Mouse (Mus musculus) forebrain, embryonic 13.5 days (tissue): ENCODE results near the gene Spata20. TPM values are rescaled to one million over a fixed set of nuclear protein-coding genes. Genes with fewer than 3 reads are reported as not detected.

Experiments used
- ATAC-seq: fragments of 200-750 bp; cut with Nextera tagmentation; 2 replicates; pipeline ENCODE4 v1.8.0; 2017
- H3K27ac ChIP-seq: fragments of 300-500 bp; sonication (generic); 2 replicates; pipeline ENCODE4 v1.5.1; 2015; ENCODE audit warnings: inconsistent platforms, mild to moderate bottlenecking, moderate library complexity
- H3K27me3 ChIP-seq: fragments of 300-500 bp; sonication (generic); 2 replicates; pipeline ENCODE4 v1.6.1; 2015; ENCODE audit warnings: mild to moderate bottlenecking, inconsistent platforms
- H3K36me3 ChIP-seq: fragments of 300-500 bp; sonication (generic); 2 replicates; pipeline ENCODE4 v1.6.1; 2015; ENCODE audit warnings: mild to moderate bottlenecking, inconsistent platforms; ENCODE audit not compliant: poor library complexity, severe bottlenecking
- H3K4me1 ChIP-seq: fragments of 300-500 bp; sonication (generic); 2 replicates; pipeline ENCODE4 v1.6.1; 2015; ENCODE audit warnings: inconsistent platforms
- H3K4me2 ChIP-seq: fragments of 300-500 bp; sonication (generic); 2 replicates; pipeline ENCODE4 v1.6.1; 2015; ENCODE audit warnings: inconsistent platforms, mild to moderate bottlenecking, moderate library complexity
- H3K4me3 ChIP-seq: fragments of 300-500 bp; sonication (generic); 2 replicates; pipeline ENCODE4 v1.5.1; 2015; ENCODE audit warnings: mild to moderate bottlenecking, inconsistent platforms
- H3K9ac ChIP-seq: fragments of 300-500 bp; sonication (generic); 2 replicates; pipeline ENCODE4 v1.6.1; 2015; ENCODE audit warnings: mild to moderate bottlenecking, inconsistent platforms
- H3K9me3 ChIP-seq: fragments of 300-500 bp; sonication (generic); replicated peaks from 2 replicates; pipeline ENCODE4 v1.6.1; 2016; ENCODE audit warnings: inconsistent platforms
- WGBS: fragments of 180-500 bp; shearing (Covaris S2); methylation state at CpG from one replicate; pipeline ENCODE4 v1.1.7; 2015; 5-methylcytosine and 5-hydroxymethylcytosine counted together
- polyA plus RNA-seq: library from polyadenylated mRNA; unstranded; fragments of >200 nt; fragmentation: Nextera tagmentation; extraction: Ambion mirVana; gene quantifications from 2 replicates; pipeline ENCODE4 v1.2.1, GENCODE M21; 2015

Spata20 gene
- polyA plus RNA-seq, 1 experiment from 2014 or later = 0.18 TPM

DNA sequence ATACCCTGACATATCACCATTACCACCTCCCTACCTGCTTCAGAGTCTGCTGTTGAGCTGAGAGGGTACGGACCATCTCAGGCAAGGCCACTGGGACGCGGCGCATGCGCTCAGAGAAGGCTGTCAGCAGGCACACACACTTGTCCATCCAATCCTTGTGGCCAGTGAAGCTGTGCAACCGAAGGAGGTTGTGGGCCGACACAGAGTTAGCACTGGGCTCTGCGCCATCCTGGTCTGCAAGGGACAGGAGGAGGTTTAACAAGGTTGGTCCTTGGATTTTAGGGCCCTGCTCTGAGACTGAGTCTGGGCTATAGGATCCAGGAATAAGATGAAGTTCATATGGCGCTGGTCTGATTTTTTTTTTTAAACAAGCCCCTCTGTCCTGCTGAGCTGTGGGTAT is 5.6 kb downstream of the Spata20 start:
- H3K27me3 ChIP-seq = peaks cover 38% of the 10 kb centered on the region
- WGBS = 91% methylated on average over 9 of the region's 9 CpGs

DNA sequence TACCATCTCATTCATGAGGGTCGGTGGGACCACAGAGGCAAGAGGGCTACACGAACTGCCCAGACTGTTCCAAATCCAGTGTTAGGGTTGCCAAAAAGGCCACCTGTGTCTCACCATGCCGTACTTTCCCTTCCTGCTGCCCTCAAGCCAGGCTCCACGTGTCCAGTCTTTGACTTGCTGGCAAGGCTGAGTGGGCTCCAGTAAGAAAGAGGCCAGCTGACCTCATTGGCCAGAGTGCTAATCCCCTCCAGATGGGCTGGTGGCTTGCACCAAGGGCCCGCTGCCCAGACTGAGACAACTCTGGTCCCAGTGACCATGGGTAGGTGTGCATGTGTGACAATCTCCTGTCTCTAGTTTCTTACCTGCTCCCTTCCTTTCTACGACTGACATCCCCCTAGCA is 8.3 kb downstream of the Spata20 start:
- H3K36me3 ChIP-seq = no peaks in the 10 kb centered on the region
- H3K4me2 ChIP-seq = no peak overlapping the region
- peaks cover 31% of the 10 kb centered on the region for H3K4me1 ChIP-seq
- peaks cover 44% of the 10 kb centered on the region for H3K27me3 ChIP-seq
- no peak overlapping the region for H3K4me3 ChIP-seq
- no peak overlapping the region for H3K9ac ChIP-seq
- H3K27ac ChIP-seq = no peak overlapping the region
- 73% methylated on average over 6 of the region's 6 CpGs for WGBS
- no peak for ATAC-seq
- H3K9me3 ChIP-seq = no peaks in the 10 kb centered on the region

More for the DNA sequence above, 5.6 kb downstream of the Spata20 start:
- Histone ChIP-seq H3K9ac (0 out of 2 replicates have a peak overlapping the region, but pooled peaks have one; percentile 2), H3K4me2 (no peak overlapping the region), H3K4me1 (peaks cover 7% of the 10 kb centered on the region), H3K4me3 (no peak overlapping the region), H3K36me3 (no peaks in the 10 kb centered on the region), H3K27ac (no peak overlapping the region), H3K9me3 (no peaks in the 10 kb centered on the region)
- no peak for ATAC-seq

DNA sequence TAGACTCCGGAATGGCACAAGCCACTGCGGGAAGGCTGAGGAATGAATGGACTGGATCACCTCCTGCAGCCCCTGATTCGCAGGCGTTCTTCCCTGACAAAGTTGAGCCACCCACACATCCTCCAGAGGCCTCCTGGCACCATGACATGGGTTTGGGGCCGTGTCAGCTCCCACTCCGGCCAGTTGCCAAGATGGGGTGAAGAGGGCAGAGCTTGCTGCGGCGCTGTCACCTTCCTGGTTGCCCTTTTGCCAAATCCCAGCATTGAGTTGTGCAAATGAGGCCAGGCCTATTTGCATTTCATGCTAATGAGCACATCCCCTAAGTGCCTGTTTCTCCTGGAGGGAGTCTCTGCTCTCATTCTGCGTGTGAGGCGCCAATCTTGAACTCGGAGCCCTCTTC is 10.3 kb downstream of the Spata20 start:
- WGBS = 14% methylated on average over 11 of the region's 11 CpGs
- H3K9ac ChIP-seq = peak overlapping the region; percentile 41; the same call in 1 of the 2 replicates
- H3K9me3 ChIP-seq = no peaks in the 10 kb centered on the region
- ATAC-seq = no peak
- H3K36me3 ChIP-seq = no peaks in the 10 kb centered on the region
- peak overlapping the region; percentile 25; the same call in 1 of the 2 replicates for H3K4me2 ChIP-seq
- H3K4me3 ChIP-seq = no peak overlapping the region
- peaks cover 50% of the 10 kb centered on the region for H3K4me1 ChIP-seq
- peaks cover 51% of the 10 kb centered on the region for H3K27me3 ChIP-seq
- H3K27ac ChIP-seq = no peak overlapping the region

DNA sequence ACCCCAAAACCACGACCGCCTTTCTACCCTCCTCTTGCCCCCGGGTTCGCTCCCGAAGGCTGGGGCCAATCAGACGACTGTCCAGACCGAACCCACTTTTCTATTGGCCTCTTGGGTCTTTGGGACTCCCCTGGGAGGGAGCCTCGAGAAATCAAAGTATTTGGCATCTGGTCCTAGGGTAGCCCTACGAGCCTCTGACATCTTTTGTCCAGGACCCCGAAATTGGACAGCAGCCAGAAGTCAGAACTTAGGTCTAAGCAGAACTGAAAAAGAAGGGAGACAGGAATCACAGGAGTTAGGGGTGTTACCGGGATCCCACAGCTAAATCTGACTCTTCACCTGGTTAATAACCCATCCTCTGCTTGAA is 11.5 kb downstream of the Spata20 start:
- H3K27ac ChIP-seq = no peak overlapping the region
- H3K4me3 ChIP-seq = peak overlapping the region; percentile 68
- peaks cover 54% of the 10 kb centered on the region for H3K27me3 ChIP-seq
- 3% methylated on average over 11 of the region's 11 CpGs for WGBS
- H3K9ac ChIP-seq = no peak overlapping the region
- peak overlapping the region; percentile 99 for H3K4me2 ChIP-seq
- ATAC-seq = no peak
- peaks cover 62% of the 10 kb centered on the region for H3K4me1 ChIP-seq
- no peaks in the 10 kb centered on the region for H3K9me3 ChIP-seq
- no peaks in the 10 kb centered on the region for H3K36me3 ChIP-seq

DNA sequence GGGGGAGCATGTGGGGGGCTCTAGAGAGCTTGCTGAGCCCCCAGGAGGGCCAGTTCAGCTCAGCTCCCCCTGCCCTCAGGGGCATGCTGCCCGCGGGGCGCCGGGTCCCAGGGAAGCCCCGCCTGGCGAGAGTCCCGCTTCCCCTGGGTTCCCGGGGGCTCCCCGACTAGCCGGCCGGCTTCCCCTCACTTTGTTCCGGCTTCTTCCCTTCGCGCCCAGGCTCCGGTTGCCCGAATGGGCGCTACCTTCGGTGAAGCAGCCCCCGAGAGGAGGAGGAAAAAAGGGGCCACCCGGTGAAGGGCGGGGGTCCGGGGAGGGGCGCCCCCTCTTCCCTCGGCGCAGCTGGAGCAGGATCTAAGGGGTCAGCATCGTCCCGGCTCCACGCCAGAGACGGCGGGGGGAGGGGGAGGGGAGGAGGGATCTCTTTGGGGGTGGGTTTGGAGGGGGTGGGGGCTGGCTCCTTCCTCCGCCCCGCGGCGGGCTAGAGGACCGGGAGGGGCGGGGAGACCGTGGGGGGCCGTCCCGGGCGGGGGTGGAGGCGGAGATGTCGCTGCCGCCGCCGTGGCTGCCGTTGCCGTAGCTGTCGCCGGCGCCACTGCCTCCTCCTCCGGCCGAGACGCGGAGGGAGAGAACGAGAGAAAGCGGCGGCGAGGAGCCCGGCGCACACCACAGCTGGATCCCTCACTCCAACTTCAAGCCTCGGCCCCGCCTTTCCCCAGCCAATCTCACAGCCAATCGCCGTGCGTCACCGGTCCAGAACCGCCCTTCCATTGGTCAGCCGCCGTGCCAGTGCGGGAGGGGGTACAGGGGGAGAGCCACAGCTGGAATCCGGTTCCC is 12.1 kb downstream of the Spata20 start, which contains the start of gene Cacna1g:
Cacna1g (minus strand) TSS at position 492 of the 837 bp plus-strand sequence.
- Histone ChIP-seq H3K36me3 (no peaks in the 10 kb centered on the region), H3K27ac (peak within 1 kb of the TSS; percentile 59), H3K4me3 (peak within 1 kb of the TSS; percentile 68), H3K4me1 (peaks cover 68% of the 10 kb centered on the region), H3K27me3 (peaks cover 51% of the 10 kb centered on the region), H3K9ac (peak within 1 kb of the TSS; percentile 86), H3K4me2 (peak within 1 kb of the TSS; percentile 99), H3K9me3 (no peaks in the 10 kb centered on the region)
- ATAC-seq = peak; percentile 92
- WGBS = under 1% methylated on average over 28 of the region's 71 CpGs

DNA sequence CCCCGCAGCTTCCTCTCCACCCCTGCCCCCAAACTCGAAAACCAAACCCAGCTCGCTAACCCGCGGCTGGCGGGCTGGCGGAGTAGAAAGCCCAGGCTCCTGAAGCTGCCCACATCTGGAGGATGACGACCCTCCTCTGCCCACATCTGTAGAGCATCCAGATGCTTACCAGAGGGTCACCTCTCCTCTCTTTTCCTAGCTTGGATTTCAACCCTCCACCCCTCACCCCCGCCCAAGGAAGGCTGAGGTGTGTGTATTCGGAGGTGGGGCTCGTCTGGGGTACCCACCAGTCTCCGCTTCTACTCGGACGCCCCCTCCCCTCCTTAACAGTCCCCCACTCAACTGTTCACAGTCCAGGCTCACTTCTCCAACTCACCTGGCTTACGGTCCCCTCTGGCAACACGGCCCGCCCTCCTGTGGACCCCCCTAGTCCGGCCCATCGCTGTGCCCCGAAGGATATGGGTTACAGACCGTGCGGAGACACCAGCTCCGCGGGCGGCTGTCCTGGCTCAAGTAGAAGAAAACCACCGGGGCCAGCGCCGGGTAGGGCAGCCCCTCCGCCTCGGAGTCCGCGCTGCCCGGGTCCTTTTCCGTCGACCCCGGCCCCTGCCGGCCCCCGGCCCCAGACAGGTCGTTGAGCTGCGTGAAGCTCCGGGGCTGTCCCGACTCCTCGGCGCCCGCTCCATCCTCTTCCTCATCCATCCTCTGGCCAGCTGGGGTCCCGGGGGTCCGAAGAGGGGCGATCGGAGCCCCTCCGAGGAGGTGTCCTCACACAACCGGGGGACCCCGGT is 12.9 kb downstream of the Spata20 start:
- Histone ChIP-seq H3K36me3 (no peaks in the 10 kb centered on the region), H3K27ac (peak overlapping the region; percentile 59), H3K4me2 (peak overlapping the region; percentile 99), H3K4me1 (peaks cover 76% of the 10 kb centered on the region), H3K9me3 (no peaks in the 10 kb centered on the region), H3K4me3 (peak overlapping the region; percentile 68), H3K9ac (peak overlapping the region; percentile 86), H3K27me3 (peaks cover 50% of the 10 kb centered on the region)
- WGBS = under 1% methylated on average over 45 of the region's 52 CpGs
- no peak for ATAC-seq

DNA sequence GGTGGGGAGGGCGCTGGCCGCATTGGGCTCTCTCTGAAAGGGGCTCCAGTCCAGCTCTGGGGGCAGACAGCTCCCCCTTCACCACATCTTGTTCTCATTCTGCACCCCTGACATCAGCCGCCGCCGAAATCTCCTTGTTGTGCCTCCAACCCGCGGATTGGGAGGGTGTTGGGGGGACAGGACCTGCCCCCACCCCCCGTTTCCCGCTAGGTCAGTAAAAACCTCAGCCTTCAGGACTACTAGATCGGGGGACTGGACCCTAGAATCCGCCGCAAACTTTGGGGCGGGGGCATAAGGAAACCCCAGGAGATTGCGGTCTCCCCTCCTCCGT is 13.4 kb downstream of the Spata20 start:
- Histone ChIP-seq H3K4me3 (peak overlapping the region; percentile 68), H3K36me3 (no peaks in the 10 kb centered on the region), H3K27me3 (peaks cover 46% of the 10 kb centered on the region), H3K4me1 (peaks cover 80% of the 10 kb centered on the region), H3K9me3 (no peaks in the 10 kb centered on the region), H3K4me2 (peak overlapping the region; percentile 99), H3K9ac (peak overlapping the region; percentile 86), H3K27ac (peak overlapping the region; percentile 15; the same call in 1 of the 2 replicates)
- ATAC-seq = no peak
- WGBS = under 1% methylated on average over 15 of the region's 15 CpGs

DNA sequence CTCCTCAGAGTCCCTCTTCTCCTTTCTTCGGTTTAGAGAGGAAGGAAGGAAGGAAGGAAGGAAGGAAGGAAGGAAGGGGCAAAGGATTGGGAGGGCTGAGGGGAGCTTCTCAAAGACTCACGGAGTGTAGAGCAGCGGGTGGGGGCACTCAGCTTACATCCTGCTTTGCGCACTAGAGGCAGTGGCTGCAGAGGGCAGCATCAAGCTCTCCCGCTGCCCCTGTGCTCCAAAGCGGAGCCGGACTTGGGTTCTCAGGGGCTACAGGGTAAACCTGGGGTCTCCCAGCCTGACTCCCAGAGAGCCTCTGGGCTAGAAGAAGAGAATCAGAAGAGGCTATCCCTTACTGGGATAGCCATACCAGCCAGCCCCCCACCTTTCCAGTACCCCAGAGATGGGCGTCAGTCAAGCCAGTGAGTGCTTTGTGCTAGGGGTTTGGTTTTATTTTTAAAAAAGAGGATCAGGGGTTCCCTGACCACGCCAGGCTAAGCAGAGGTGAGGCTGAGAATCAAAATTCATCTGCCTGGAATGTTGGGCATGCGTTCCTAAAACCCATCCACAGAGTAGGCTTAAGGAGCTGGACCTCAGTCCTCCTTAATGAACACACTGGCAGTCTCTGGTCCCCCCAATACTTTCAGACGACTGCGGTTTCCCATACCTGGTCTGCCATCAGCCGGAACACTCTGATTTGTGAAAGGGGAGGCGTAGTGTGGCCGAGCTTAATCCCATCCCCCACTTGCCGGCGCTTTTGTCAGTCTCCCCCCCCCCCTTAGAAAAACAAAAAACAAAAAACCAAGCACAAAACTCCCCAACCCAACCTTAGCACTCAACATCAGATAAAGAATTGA is 14.0 kb downstream of the Spata20 start:
- no peaks in the 10 kb centered on the region for H3K9me3 ChIP-seq
- H3K27me3 ChIP-seq = peaks cover 40% of the 10 kb centered on the region

DNA sequence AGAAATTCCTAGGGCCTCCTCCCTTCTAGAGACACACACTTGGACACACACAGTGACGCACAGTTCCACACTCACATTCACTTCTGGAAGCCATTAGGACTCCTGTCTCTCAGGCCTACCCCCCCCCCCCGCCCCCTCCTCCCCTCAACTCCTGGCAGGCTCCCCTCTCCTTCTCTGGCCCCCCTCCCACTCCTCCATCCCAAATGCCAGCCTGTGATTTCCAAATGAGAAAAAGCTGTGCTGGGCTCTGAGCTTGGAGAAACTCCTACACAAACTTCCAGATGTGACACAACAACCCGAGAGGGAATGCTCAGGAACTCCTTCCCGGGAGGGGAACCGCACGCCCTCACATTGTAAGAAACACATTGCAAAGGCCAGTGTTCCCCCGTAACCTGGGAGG is 15.6 kb downstream of the Spata20 start:
- H3K9me3 ChIP-seq = no peaks in the 10 kb centered on the region
- no peaks in the 10 kb centered on the region for H3K36me3 ChIP-seq
- 44% methylated on average over 6 of the region's 7 CpGs for WGBS
- H3K4me1 ChIP-seq = peaks cover 78% of the 10 kb centered on the region
- ATAC-seq = no peak
- H3K27me3 ChIP-seq = peaks cover 26% of the 10 kb centered on the region
- peak overlapping the region; percentile 95 for H3K27ac ChIP-seq
- H3K9ac ChIP-seq = no peak overlapping the region
- peak overlapping the region; percentile 99 for H3K4me2 ChIP-seq
- no peak overlapping the region for H3K4me3 ChIP-seq

More for the DNA sequence above, 14.0 kb downstream of the Spata20 start:
- whole genome bisulfite sequencing = 7% methylated on average over 17 of the region's 17 CpGs
- no peaks in the 10 kb centered on the region for H3K36me3 ChIP-seq
- H3K27ac ChIP-seq = peak overlapping the region; percentile 37; the same call in 1 of the 2 replicates
- peak overlapping the region; percentile 86 for H3K9ac ChIP-seq
- H3K4me1 ChIP-seq = peaks cover 81% of the 10 kb centered on the region
- peak overlapping the region; percentile 99 for H3K4me2 ChIP-seq
- peak overlapping the region; percentile 68 for H3K4me3 ChIP-seq
- ATAC-seq = no peak

DNA sequence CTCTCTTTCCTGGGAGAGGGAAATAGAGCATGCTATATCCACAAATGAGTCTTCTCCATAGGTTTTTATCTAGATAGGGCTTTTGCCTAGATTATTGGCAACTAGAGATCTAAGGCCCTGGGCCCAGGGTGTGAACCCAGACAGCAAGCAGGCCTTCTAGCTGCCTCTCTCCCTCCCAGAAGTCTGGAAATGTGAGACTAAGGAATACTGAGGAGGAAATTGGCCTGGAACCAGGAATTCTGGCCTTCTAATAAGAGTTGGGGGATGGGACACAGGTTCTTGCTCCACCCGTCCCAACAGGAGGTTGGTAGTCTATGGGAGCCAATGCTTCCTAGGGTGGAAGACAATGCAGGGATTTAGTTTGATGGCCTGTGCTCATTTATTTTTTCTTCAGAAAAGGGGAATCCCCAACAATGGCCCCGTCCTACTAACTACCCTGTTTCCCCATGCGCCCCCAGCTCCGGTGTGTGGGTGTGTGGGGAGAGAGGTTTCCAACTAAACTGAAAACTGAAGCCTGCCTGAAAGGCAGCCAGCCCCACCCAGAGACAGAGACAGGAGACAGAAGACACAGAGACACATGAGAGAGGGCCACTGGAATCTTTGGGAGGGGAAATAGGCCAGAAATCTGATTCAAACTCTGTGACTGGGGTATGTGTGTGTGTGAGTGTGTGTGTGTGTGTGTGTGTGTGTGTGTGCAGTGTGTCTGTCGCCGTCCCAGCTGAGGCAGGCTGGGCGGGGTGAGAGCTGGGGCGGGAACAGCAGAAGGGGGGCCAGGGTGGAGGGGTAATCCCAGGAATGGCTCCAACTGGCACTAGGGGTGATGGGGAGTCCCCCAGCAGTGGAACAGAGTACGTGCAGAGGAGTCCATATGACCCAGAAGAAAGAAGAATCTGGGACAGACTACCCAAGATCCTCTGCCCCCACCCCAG is 16.6 kb downstream of the Spata20 start:
- Histone ChIP-seq H3K27ac (peak overlapping the region; percentile 95), H3K9me3 (no peaks in the 10 kb centered on the region), H3K27me3 (peaks cover 16% of the 10 kb centered on the region), H3K4me3 (no peak overlapping the region), H3K4me1 (peaks cover 78% of the 10 kb centered on the region), H3K4me2 (peak overlapping the region; percentile 99), H3K9ac (peak overlapping the region; percentile 40), H3K36me3 (no peaks in the 10 kb centered on the region)
- peak; percentile 1; the same call in 1 of the 2 replicates for ATAC-seq
- 16% methylated on average over 8 of the region's 9 CpGs for WGBS
